Mouse (Mus musculus) limb, embryonic 14.5 days (tissue): ENCODE measurements around the gene Tex22. TPM values are rescaled to one million over a fixed set of nuclear protein-coding genes. Genes with fewer than 3 reads are reported as not detected.

Experiments
- ATAC-seq: fragments of 200-750 bp; cut with Nextera tagmentation; 2 replicates; pipeline ENCODE4 v1.8.0; 2017; ENCODE audit warnings: low read depth, moderate number of reproducible peaks, moderate TSS enrichment; ENCODE audit not compliant: low FRiP score
- DNase-seq: peaks from one replicate; pipeline ENCODE4 v3.0.0-alpha.2; 2015; ENCODE audit warnings: low spot score
- H3K27ac ChIP-seq: fragments of 300-500 bp; sonication (generic); replicated peaks from 2 replicates; pipeline ENCODE4 v1.5.1; 2014; ENCODE audit warnings: low read depth, mild to moderate bottlenecking, low read length, moderate library complexity, mixed read lengths
- H3K27me3 ChIP-seq: fragments of 300-500 bp; sonication (generic); 2 replicates; pipeline ENCODE4 v1.6.1; 2014; ENCODE audit warnings: low read length, mixed read lengths; ENCODE audit not compliant: control insufficient read depth, insufficient read depth
- H3K36me3 ChIP-seq: fragments of 300-500 bp; sonication (generic); 2 replicates; pipeline ENCODE4 v1.6.1; 2014; ENCODE audit warnings: mild to moderate bottlenecking, low read length, moderate library complexity, mixed read lengths; ENCODE audit not compliant: control insufficient read depth, insufficient read depth
- H3K4me1 ChIP-seq: fragments of 300-500 bp; sonication (generic); 2 replicates; pipeline ENCODE4 v1.6.1; 2014; ENCODE audit warnings: antibody characterized with exemption, low read length, mixed read lengths; ENCODE audit not compliant: control insufficient read depth, insufficient read depth
- H3K4me2 ChIP-seq: fragments of 300-500 bp; sonication (generic); replicated peaks from 2 replicates; pipeline ENCODE4 v1.6.1; 2014; ENCODE audit warnings: low read depth, mild to moderate bottlenecking, low read length, moderate library complexity; ENCODE audit not compliant: severe bottlenecking
- H3K4me3 ChIP-seq: fragments of 300-500 bp; sonication (generic); replicated peaks from 2 replicates; pipeline ENCODE4 v1.5.1; 2014; ENCODE audit warnings: low read length
- H3K9ac ChIP-seq: fragments of 300-500 bp; sonication (generic); 2 replicates; pipeline ENCODE4 v1.6.1; 2014; ENCODE audit warnings: mild to moderate bottlenecking, low read depth, low read length, moderate library complexity; ENCODE audit not compliant: severe bottlenecking
- H3K9me3 ChIP-seq: fragments of 300-500 bp; sonication (generic); 2 replicates; pipeline ENCODE4 v1.6.1; 2016; ENCODE audit warnings: low read length; ENCODE audit not compliant: control insufficient read depth
- POLR2A ChIP-seq: fragments of 200-500 bp; IDR thresholded peaks from 2 replicates; pipeline ENCODE4 v1.8.0; 2012; ENCODE audit warnings: inconsistent platforms, mild to moderate bottlenecking, moderate library complexity, borderline replicate concordance; ENCODE audit not compliant: insufficient read depth, insufficient read length; ENCODE audit errors: extremely low read depth
- WGBS: fragments of 180-500 bp; shearing (Covaris S2); extraction: QIAGEN DNeasy Blood & Tissue Kit; methylation state at CpG from one replicate; pipeline ENCODE4 v1.1.7; 2014; 5-methylcytosine and 5-hydroxymethylcytosine counted together
- polyA plus RNA-seq, 2 experiments: library from polyadenylated mRNA; depleted of rRNA in 1 of 2; stranded (reverse) in 1 of 2; unstranded in 1 of 2; fragments of >200 nt; fragmentation: Nextera tagmentation in 1 of 2; extraction: Ambion mirVana in 1 of 2; gene quantifications; 2 replicates each; pipeline versions ENCODE4 v1.2.1 to v1.2.3; 2012 to 2014

Tex22 gene
- polyA plus RNA-seq (2012; rRNA removed): 0.13 and 0.28 TPM in 2 replicates
- not detected in 2 replicates for polyA plus RNA-seq (2014; fragmentation: Nextera tagmentation; extraction: Ambion mirVana)

DNA sequence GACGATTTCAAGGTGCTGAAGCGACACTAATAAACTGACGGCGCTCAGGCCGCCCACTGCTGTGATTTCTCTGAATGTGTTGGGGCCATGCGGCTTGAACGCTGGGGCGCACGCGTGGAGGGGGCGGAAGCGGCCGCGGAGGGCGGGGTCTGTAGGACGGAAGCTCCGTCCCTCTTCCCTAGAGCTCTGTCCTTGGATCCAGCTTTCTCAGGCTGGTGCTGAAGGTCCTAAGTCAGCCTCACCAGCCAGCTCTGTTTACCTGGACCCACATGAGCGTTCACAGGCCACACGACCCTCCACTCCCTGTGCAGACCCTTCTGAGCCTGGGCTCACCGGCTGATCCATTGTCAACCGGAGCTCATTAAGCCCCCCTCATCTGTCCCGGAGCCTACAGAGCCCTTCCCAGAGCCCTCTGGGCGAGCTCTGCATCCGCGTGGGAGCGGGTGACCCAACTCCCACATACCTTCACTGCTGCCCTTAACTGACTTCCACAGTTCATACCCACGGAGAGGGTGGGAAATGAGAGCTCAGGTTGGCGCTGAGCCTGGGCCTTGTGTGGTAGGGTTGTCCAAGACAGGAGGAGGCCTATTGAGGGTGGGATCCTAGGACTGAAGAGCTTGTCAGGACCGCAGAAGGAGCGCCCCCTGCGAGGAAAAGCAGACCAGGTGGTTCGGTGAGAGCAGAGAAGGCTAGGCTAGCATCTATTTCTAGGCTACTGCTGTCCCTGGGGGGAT lies at the start of gene Tex22:
Gene Tex22 (plus strand): TSS at position 174 of the 734 bp plus-strand sequence.
- Histone ChIP-seq H3K27ac (peak within 1 kb of the TSS; percentile 79), H3K4me2 (peak within 1 kb of the TSS; percentile 89), H3K27me3 (no peaks in the 10 kb centered on the region), H3K4me1 (peaks cover 15% of the 10 kb centered on the region; the same call in 1 of the 2 replicates), H3K9ac (peak within 1 kb of the TSS; percentile 55), H3K36me3 (peaks cover 21% of the 10 kb centered on the region), H3K9me3 (no peaks in the 10 kb centered on the region), H3K4me3 (peak within 1 kb of the TSS; percentile 46)
- peak; percentile 91 for ATAC-seq
- WGBS: 6% methylated on average over 32 of the region's 32 CpGs
- TF ChIP-seq POLR2A: peak; percentile 63; the same call in 1 of the 2 replicates
- DNase-seq: peak; percentile 83

DNA sequence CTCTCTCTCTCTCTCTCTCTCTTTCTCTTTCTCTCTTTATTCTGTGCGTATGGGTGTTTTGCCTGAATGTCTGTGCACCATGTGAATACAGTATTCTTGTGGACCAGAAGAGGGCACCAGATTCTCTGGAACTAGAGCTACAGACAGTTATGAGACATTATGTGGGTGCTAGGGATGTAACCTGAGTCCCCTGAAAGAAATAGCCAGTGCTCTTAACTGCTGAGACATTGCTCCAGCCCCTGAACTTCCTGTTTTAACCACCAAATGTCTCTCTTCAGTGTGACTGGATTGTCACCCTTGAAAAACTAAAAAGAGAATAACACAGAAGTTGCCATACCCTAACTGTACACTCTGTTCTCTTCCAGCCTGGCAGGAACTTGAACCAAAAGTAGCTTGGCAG lies 47.7 kb upstream of the Tex22 start:
- Histone ChIP-seq H3K36me3 (peaks cover 14% of the 10 kb centered on the region), H3K9me3 (no peaks in the 10 kb centered on the region), H3K27ac (no peak overlapping the region), H3K27me3 (no peaks in the 10 kb centered on the region), H3K4me1 (no peaks in the 10 kb centered on the region), H3K4me3 (no peak overlapping the region), H3K9ac (no peak overlapping the region), H3K4me2 (no peak overlapping the region)
- DNase-seq (no peak), ATAC-seq (no peak)
- 98% methylated on average over 1 of the region's 1 CpGs for WGBS
- no peak for TF ChIP-seq POLR2A

DNA sequence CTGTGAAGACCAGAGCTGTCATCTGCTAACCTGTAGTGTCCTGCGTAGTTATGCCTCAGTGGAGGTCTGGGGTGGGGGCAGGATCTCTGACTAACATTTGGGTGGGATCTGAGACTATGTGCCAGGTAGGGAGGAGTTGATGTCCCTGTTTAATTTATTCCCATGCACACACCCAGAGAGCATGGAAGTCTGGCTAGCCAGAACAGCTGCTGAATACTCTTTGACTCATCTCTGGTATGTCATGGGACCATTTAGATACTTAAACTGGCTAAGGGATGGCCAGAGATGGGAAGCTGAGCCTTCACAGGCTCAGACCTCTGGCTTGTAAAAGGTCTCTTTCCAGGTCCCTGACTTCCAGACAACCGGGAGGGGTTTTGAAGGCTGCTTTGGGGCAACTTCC lies 46.8 kb upstream of the Tex22 start:
- ATAC-seq: 0 out of 2 replicates have a peak, but pooled peaks have one; percentile 9
- no peak overlapping the region for H3K4me2 ChIP-seq
- no peak overlapping the region for H3K4me3 ChIP-seq
- 93% methylated on average over 2 of the region's 2 CpGs for WGBS
- DNase-seq: no peak
- H3K36me3 ChIP-seq: peaks cover 11% of the 10 kb centered on the region
- H3K9ac ChIP-seq: no peak overlapping the region
- no peak overlapping the region for H3K27ac ChIP-seq
- TF ChIP-seq POLR2A: no peak
- H3K27me3 ChIP-seq: no peaks in the 10 kb centered on the region
- no peaks in the 10 kb centered on the region for H3K9me3 ChIP-seq
- no peaks in the 10 kb centered on the region for H3K4me1 ChIP-seq

DNA sequence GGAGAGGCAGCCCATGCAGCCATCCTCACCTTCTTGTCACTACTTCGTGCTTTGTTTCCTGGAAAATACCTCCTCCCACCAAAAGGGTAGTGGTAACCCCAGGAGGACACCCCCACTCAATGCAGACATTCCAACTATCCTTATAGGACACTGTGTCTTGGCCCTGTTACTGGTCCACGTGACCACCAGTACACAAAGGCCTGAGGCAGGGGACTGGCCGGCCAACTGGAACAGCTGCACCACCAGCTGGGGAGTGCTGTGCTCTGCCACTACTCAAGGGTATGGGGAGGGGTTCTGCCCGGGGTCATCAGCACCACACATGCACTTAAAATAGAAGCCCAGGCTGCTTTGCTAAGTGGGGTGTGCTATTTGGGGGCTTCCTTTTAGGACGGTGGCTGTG lies 46.2 kb upstream of the Tex22 start:
- H3K4me1 ChIP-seq: no peaks in the 10 kb centered on the region
- H3K4me2 ChIP-seq: no peak overlapping the region
- H3K9ac ChIP-seq: no peak overlapping the region
- no peak for TF ChIP-seq POLR2A
- peak; percentile 84 for ATAC-seq
- no peak overlapping the region for H3K27ac ChIP-seq
- WGBS: 59% methylated on average over 5 of the region's 5 CpGs
- H3K9me3 ChIP-seq: no peaks in the 10 kb centered on the region
- peaks cover 11% of the 10 kb centered on the region for H3K36me3 ChIP-seq
- peak; percentile 63 for DNase-seq
- no peak overlapping the region for H3K4me3 ChIP-seq
- H3K27me3 ChIP-seq: no peaks in the 10 kb centered on the region

DNA sequence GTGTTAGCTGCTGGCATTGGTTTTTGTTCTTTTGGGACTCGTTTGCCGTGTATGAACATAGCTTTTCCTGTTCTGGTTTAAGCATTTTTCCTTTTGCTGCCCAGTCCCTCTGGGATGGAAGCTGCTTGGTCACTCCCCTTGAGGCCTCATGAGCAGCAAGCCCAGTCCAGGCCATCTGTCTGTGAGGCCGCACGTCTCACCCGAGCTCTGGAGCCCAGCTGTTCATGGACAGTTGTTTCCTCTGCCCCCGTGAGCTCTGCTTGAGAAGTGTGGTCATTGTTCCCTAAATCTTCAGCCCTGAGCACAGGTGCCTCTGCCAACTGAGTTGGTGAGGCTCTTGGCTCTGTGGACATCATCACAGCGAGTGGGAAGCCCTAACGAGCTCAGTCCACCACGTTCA lies 45.4 kb upstream of the Tex22 start:
- DNase-seq (peak; percentile 29), ATAC-seq (peak; percentile 64)
- TF ChIP-seq POLR2A: no peak
- 0 out of 2 replicates have a peak overlapping the region, but pooled peaks have one; percentile 38 for H3K27ac ChIP-seq
- no peaks in the 10 kb centered on the region for H3K4me1 ChIP-seq
- H3K9me3 ChIP-seq: no peaks in the 10 kb centered on the region
- H3K4me2 ChIP-seq: no peak overlapping the region
- WGBS: 61% methylated on average over 9 of the region's 9 CpGs
- peaks cover 6% of the 10 kb centered on the region; the same call in 1 of the 2 replicates for H3K36me3 ChIP-seq
- H3K9ac ChIP-seq: no peak overlapping the region
- no peaks in the 10 kb centered on the region for H3K27me3 ChIP-seq
- H3K4me3 ChIP-seq: no peak overlapping the region

DNA sequence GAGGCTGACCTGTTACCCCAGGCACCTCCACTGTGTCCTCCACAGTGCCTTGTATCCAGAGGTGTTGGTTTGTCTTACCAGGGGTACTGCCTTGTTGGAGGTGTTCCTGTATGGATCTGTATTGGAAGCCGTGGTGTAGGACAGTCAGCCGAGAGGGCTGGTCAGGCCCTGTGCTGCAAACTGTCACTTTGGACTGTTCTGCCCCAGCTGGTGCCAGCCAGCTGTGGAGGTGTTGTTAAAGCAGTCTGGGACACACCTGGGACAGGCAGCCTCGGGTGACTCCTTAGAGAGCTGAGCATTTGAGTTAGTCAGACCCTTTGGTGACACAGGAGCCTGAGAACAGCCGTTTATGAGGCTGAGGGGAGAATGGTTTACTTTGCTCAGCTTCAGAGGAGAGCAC lies 44.3 kb upstream of the Tex22 start:
- no peak for ATAC-seq
- Histone ChIP-seq H3K36me3 (peaks cover 6% of the 10 kb centered on the region; the same call in 1 of the 2 replicates), H3K9ac (no peak overlapping the region), H3K27me3 (no peaks in the 10 kb centered on the region), H3K4me3 (no peak overlapping the region), H3K4me1 (no peaks in the 10 kb centered on the region), H3K27ac (no peak overlapping the region), H3K4me2 (no peak overlapping the region), H3K9me3 (no peaks in the 10 kb centered on the region)
- DNase-seq: no peak
- TF ChIP-seq POLR2A: no peak
- WGBS: 51% methylated on average over 4 of the region's 4 CpGs
